Mouse (Mus musculus) adrenal gland, postnatal 4 days (tissue): ENCODE data around the gene Coro2a. TPM values are rescaled to one million over a fixed set of nuclear protein-coding genes. Genes with fewer than 3 reads are reported as not detected.
"Not testable (repeated sequence)": the region's sequence is repeated elsewhere in the genome, so short reads cannot be mapped to it uniquely, and the experiment has no call there.

Experiments used
- DNase-seq, 2 experiments: peaks; one replicate each; pipeline ENCODE4 v3.0.0; 2021 to 2022; ENCODE audit warnings: low spot score in 2 of 2, mixed read lengths in 2 of 2
- total RNA-seq, 2 experiments: library from RNA; stranded (reverse); gene quantifications; 2 replicates each; pipeline ENCODE4 v1.2.3; 2021

The Coro2a gene
- total RNA-seq, 2 experiments from 2014 or later: 5.1 to 7.0 TPM

DNA sequence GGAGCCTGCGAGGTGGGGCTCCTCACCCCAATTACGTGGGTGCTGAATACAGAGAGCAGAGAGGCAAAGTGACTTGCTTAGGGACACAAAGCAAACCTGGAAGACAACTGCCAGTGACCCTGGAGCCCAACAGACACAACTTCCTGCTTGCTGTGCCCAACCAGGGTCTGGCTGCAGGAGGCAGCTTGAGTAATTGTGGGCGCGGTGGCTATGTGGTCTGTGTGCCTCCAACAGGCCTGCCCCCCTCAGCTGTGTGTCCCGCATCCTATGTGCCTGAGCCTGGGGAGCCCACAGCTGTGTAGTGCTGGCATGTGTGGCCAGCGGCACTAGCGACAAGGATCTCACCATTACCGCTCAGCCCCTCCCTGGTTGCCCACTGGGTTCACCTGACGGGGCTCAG, 12.6 kb upstream of the Coro2a start:
- no peak for DNase-seq

DNA sequence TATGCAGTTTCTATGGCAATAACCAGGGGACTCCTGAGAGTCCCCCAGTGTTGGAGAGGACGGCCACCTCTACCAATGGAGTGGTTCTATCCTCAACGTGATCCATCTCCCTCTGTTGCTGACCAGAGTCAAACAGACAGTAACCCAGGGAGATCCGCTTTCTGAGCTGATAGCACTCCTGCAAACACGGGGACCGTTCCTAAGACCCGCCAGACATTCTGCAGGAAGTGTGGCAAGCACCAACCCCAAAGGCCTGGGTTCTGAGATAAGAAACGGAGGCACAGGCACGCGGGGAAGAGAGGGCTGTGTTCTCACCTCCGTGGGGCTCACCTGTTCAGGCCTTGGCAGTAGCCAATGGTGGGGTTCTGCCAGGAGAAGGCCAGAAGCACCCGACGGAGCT, 11.6 kb upstream of the Coro2a start:
- no peak for DNase-seq

DNA sequence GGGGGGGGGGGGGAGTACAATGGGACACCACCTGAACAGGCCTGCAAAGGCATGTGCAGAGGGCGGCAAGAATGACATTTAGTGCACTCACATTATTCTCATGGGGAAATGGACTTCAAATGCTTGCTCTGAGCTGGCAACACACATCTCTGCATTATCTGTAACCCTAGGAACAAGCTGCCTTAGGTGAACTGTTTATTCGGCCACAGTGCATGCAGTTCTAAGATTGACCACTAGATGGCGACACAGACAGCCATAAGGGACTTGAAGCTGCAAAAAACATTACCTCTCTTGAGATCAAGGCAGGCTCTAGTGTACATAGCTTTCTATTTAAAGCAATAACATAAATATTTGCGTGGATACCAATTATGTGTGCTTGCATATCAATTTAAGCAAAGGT, 9.2 kb upstream of the Coro2a start:
- DNase-seq: peak; percentile 51 to 76

DNA sequence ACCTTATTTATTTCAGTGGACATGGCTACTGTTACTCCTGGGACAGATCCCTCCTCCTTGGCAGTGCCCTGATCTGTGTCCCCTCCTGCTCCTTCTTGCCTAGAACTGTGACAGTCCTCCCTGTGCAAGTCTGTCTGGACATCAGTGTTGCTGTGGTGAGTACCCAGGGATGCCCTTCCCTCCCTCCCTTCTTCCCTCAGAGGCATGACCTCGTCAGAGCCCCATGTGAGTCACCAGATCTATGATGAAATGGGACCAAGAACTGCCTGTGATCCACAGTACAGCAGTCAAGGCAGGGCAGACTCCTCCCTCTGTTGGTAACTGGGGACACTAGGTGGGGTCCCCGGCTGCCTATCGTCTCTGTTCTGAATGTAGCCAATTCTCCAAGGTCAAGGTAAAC, 5.6 kb upstream of the Coro2a start:
- DNase-seq: no peak

DNA sequence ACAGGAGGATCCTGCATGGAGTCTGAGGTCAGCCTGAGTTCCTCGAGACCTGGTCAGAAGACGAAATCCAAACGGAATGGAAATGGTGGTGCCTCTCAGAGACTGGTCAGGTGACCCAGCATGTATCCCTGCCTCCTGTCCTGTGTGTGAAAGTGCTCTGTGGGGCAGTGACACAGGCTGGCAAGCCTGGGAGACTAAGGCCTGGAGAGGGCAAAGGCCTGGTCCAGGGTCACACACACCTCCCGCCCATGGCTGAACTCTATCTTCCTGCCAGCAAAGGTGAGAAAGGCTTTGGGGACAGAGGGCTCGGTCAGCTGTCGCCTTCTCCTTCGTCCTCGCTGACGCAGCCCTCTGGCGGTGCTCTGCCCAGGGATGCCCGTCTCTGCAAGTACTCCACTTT, 3.4 kb upstream of the Coro2a start:
- no peak for DNase-seq

DNA sequence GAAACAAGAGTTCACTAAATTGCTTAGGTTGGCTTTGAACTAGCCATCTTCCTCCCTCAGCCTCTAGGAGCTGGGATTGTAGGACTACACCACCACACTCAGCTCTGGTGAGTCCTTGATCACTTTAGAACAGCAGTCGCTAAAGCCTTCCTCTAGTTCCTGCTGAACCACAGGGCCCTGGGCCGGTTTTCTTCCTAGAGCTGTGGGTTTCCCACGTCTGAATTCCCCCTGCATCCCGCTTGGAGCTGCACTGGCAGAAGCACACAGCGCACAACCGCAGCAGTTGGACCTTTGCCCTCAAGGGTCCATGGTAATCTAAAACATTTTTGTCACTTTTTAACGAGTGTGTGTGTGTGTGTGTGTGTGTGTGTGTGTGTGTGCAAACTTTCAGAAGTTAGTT, 702 bp upstream of the Coro2a start:
- DNase-seq: no peak

DNA sequence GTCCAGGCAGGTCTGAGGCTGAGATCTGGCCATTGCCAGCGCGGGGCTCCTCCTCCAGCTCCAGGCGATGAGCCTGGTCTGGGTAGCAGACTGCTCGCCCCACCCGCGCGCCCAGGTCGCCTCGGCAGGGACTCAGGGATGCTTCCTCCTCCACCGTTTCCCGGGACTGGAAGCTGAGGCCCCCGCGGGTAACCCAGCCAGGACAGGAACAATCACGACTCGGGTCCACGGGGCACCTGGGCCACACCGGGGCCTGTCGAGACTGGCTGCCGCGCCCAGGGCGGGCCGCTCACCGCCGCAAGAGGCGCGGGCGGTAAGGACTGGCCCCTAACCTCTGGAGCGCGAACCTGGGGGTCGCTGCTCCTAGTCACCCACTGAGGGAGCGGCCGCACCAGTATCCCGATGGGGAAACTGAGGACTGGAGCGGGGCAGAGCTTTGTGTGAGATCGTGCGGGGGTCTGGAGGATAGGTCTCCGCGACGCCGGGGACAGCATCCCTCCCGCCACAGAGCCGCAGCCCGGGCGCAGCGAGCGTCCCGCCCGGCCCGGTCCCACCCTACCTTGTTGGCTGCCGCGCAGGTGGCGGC, 651 bp downstream of the Coro2a start:
- no peak for DNase-seq

DNA sequence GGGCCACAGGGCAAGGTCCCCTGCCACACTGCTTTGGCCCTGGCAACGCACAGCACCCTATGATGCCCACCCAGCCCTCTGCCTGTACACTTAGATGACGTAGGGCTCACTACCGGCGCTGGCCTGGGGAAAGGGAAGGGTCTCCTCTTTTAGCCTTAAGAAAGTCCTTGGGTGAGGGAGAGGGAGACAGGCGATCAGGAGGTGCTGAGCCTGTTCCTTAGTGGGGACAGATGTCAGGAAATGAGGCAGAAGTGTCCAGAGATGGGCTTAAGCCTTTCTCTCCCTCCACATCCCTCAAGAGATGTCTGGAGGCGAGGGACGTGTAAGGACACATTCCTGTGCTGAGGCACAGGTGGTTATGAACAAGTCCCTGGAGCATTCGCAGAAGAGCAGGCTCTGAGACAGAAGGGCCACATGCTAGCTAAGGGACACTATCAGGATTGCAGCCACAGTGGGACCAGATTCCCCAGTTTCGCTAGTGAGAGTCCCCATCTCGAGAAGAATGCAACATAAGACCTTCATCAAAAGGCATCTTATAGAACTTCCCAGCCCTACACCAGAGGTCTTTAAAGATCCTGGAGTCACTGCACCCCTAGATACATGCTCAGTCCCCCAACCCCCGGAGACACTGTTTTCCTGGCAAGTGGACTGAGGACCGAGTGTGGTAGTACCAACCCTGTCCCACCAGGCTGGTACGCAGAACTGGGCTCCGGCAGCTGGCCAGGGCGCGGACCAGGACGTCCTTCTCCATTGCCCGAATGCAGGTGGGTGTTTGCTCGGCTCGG, 1.3 kb downstream of the Coro2a start:
- DNase-seq: no peak

DNA sequence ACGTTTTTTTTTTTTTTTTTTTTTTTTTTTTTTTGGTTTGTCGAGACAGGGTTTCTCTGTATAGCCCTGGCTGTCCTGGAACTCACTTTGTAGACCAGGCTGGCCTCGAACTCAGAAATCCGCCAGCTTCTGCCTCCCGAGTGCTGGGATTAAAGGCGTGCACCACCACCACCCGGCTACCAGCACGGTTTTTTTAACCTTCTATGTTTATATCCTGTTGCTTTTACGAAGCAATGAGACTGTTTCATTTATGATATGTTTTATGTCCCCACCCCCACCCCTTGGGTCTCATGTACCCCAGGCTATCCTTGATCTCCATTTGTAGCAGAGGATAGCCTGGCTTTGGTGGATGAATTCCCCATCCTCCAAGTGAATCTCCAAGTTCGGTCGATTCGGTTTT, 2.4 kb downstream of the Coro2a start:
- not testable (repeated sequence) for DNase-seq

DNA sequence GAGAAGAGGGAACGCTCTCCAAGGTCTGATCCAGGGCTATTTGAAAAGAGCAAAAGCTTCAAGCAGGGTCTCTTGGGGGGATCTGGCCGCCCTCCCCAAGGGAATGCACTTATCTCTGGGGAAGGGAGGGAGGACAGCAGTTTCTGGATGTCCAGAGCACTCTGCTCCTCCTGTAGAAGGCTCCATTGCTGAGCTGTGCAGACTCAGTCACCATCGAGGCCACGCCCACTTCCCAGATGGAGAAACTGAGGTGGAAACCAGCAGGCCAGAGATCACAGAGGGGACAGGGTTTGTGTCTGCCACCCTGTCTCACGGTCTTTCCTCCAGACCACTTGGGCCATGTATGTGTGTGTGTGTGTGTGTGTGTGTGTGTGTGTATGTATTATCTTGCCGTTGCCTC, 3.0 kb downstream of the Coro2a start:
- no peak for DNase-seq

DNA sequence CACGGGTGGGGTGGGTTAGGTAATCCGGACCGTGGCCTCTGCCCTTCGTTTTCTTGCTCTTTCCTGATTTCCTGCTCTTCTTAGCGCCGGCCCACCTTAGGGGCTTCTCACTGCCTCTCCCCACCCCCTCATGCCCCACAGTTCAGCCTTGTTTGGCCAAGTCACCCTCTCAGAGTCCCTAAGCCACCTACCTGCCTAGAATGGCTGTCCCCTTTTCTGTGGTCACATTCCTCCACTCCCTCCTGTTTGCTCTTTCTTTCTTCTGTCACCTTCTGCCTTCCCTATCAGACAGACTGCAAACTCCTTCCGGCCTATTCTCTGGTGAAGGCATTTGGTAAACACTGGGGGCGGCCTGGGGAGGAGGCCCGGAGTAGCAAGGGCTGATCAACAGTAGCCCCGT, 3.9 kb downstream of the Coro2a start:
- no peak for DNase-seq

DNA sequence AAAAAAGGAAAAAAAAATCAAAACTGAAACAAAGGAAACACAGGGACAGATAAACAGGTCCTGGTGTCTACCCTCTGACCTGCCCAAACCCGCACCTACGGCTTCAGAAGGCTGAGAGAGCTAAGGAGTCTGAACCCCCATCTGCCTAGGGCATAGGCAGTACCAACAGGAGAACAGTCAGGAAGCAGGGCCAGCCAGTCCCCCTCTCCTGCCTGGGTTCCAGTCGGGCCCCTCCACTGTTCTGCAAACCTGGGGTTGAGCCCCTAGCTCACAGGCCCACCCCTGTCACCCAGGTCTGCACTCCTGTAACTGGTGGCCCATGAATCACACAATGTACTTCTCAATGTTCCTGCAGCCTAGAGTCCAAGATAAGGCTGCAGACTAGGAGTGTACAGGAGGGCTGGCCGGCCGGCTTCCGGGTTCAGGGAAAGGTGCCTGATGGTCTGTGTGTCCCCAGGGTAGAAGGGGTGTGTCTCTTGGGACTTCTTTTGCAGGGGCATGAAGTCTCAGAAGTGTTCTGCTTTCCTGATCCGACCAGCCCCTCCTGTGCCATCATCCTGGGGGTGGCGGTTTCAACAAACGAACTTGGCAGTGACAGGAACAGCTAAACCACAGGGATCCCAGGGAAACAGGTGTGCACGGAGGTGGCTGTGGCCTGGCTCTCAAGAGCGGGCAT, 4.6 kb downstream of the Coro2a start:
- DNase-seq: no peak

DNA sequence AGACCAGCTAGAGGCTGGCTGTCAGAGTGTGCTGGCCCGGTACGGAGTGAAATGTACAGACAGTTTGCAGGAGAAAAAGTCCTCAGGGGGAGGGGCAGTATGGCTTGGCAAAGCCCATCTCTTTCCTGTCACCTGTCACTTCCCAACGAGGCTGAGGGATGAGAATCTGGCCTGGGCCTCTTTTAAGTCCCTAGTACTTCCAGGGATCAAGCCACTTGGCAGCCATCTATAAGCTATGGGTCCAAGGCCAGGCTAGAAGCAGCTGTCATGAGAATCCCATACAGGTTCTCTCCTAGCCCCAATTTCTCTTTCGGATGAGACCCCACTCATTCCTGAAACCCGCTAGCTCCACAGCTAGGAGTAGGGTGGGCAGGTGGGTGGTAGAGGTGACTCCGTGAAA, 5.6 kb downstream of the Coro2a start:
- no peak for DNase-seq

DNA sequence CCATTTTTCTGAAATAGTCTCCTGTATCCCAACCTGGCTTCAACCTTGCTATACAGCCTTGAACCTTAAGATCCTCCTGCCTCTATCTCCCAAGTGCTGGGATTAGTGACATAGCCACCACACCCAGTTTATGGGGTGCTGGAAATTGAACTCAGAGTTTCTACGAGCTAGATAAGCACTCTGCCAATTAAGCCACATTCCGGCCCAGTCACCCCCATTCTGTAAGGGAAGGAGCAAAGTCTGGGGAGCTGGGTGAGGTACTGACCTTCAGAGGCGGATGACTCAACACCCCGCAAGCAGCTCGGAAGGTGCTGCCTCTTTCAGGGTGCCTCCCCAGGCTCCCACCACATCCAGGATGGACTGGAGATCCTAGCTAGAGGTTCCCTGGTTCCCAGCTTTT, 7.9 kb downstream of the Coro2a start:
- peak; percentile 1 for DNase-seq

DNA sequence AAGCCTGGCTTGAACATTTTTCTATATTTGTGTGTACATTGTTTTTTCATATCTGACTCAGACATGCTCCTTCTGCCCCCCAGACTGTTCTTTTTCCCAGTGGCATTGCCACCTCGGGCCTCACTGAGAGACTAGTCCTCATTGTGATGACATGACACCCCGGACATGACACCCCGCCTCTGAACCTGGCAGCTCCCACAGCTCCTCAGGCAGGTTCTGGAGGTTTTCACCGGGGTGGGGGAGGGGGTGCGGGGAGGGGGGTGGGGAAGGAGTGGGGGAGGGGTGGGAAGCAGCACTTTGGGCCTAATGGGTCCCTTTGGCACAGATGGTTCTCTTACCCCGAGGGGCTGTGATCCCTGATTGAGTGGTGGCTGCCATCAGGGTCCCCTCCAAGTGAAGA, 8.5 kb downstream of the Coro2a start:
- peak in 1 of 2 experiments; percentile 1 for DNase-seq

DNA sequence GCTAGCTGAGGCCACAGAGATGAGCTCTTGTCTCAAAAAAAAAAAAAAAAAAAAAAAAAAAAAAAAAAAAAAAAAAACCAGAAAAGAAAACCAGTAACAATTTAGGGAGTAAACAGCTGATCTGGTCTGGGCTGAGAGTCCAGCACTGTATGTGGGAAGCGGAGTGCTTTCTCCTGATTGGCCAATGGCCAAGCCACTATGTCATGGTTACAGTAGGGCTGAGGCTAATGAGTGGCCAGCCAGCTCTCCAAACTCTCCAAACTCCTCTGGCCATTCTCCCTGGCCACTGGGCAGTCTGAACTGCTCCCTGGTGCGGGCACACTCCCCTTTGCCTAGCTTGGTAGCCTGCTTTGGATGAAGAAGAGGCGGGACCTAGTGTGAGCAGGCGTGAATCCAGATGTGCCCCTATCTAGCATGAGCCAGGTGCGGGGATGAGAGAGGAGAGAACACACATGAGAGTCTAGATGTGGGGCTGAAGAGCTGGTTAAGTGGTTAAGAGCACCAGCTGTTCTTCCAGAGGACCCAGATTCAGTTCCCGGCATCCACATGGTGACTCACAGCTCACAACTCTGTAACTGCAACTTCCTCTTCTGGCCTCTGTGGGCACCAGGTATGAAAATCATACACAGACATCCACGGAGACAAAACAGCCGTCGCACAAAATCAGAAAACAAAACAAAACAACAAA, 10.0 kb downstream of the Coro2a start:
- DNase-seq: peak; percentile 2

DNA sequence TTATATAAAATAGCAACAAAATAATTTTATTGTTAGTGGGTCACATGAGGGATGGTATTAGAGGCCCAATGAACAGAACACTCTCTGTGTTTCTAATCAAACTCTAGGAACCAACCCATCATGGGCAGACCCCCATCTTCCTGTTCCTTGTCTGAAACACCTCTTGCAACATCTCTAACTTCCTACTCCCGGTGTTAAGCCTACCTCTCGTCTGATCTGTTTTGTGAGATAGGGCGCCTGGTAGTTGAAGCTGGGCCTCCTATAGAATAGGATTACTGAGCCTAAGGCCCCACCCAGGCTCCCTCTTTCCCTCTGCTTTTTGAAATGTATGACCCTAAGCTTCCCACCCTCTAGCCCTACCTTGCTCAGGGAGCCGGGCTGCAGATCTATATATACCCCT, 11.2 kb downstream of the Coro2a start:
- DNase-seq: no peak

DNA sequence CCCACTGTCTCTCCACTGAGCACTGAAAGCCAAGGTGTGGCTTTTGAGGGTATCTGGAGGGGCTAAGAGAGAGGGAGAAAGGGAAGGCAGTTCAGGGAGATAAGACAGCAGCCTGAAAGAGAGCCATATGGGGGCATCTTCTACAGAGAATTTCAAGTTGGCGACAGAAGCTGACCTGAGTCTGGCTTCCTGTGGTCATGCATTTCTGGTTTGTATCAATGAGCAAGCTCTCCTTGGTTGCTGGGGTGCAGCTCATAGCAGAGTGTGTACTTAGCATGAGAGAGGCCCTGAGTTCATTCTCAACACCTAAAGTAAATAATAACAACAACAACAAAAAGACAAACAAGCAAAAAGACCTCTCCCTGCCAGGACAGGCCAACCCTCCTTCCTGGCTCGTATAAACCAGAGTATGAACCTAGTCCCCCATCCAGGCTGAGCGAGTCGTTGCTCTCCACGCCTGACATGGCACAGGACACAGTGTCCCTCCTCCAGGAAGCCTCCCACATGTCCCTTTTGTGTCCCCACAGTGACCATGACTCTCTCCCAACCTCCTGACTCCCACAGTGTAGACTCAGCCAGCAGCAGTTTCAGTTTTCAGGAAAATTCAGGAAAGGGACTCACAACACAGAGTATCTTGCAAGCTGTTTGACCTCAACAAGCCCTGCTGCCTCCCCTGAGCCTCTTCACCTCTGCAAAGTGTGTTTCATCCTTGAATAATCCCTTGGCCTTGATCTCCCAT, 11.9 kb downstream of the Coro2a start:
- DNase-seq: peak; percentile 1 to 2

DNA sequence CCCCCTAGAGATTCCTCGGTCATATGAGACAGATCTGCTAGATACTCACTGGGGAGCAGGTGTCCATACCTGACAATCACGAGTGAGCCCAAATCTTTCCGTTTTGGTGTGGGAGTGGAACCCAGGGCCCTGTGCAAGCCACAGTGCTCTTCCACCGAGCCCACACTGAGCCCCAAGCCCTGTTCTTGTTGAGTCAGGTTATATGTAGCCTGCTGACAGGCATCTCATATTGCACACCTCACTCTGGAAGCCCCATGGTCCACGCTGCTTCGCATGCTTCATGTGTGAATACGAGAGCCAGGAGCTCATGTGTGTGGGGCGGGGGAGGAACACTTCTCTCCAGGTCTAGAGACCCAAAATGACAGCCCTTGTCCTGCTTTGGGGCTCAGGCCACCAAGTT, 12.9 kb downstream of the Coro2a start:
- peak in 1 of 2 experiments; percentile 1 for DNase-seq

DNA sequence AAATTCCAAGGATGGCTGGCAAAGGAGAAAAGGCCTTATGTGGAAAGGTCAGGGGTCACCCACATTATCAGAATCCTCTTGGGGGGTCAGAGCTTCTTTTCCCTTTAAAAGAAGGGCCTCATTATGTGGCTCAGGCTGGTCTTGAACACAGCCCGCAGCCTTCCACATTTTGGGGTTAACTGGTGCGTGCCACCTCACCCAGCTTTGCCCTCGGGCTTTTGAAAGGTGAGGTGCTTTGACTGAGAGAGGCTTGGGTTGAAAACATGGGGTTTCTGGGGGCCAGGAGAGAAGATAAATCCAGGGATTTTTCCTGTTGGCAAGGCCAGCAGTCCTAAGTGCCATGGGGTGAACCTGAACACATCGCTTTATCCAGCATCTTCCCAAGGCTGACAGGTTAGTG, 15.5 kb downstream of the Coro2a start:
- peak in 1 of 2 experiments; percentile 0 for DNase-seq

DNA sequence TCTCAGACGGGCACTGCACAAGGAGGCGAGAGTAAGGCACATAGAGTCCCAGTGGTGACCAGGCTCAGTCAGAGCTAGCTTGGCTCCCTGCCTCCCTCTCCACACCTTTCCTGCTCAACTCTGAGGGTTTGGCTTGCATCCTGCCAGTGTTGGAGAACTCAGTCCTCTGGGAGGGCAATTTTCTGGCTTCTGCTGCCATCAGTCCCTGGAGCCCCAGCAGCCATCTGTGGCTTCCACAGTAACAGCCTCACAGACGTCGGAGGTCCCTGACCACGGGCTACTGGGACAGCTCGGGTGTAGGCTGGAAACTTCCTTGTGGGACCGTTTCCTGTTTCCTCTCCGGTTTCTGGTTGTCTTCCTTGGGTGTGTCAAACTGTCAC, 16.2 kb downstream of the Coro2a start:
- DNase-seq: peak in 1 of 2 experiments; percentile 1
